Mouse (Mus musculus): ENCODE measurements around the gene Fam186a. TPM values are rescaled to one million over a fixed set of nuclear protein-coding genes. Genes with fewer than 3 reads are reported as not detected.
"Not testable (repeated sequence)": the region's sequence is repeated elsewhere in the genome, so short reads cannot be mapped to it uniquely, and the experiment has no call there.

Fam186a gene
- polyA plus RNA-seq, 1 experiment from 2014 or later, result not detected

- not testable (repeated sequence) for H3K27me3 ChIP-seq (ENCODE audit: control insufficient read depth, insufficient read depth, low read depth, low read length); H3K4me2 ChIP-seq (ENCODE audit: low read length); H3K4me3 ChIP-seq (ENCODE audit: low read depth, low read length); H3K27ac ChIP-seq (ENCODE audit: low read length); ATAC-seq; H3K9me3 ChIP-seq (replicated peaks; ENCODE audit: control insufficient read depth, low read length, poor library complexity, severe bottlenecking); H3K9ac ChIP-seq (ENCODE audit: low read depth, low read length); H3K36me3 ChIP-seq (ENCODE audit: control insufficient read depth, insufficient read depth, low read length); H3K4me1 ChIP-seq (ENCODE audit: control insufficient read depth, insufficient read depth, low read length)
- WGBS, result 45% methylated on average over 14 of the region's 14 CpGs
These were observed 57.4 kb downstream of the Fam186a start for GRCm38 (mm10) chr15:99909339-99909996.

GRCm38 (mm10) chr15:99907514-99907913 is 59.3 kb downstream of the Fam186a start:
- ATAC-seq, result no peak
- no peaks in the 10 kb centered on the region; the same call in 1 of the 2 replicates for H3K4me1 ChIP-seq (ENCODE audit: control insufficient read depth, insufficient read depth, low read length)
- no peak overlapping the region for H3K4me3 ChIP-seq (ENCODE audit: low read depth, low read length)
- no peak overlapping the region for H3K27ac ChIP-seq (ENCODE audit: low read length)
- H3K36me3 ChIP-seq (ENCODE audit: control insufficient read depth, insufficient read depth, low read length), result no peaks in the 10 kb centered on the region
- no peak overlapping the region for H3K4me2 ChIP-seq (ENCODE audit: low read length)
- no peaks in the 10 kb centered on the region for H3K27me3 ChIP-seq (ENCODE audit: control insufficient read depth, insufficient read depth, low read depth, low read length)
- no peak overlapping the region for H3K9ac ChIP-seq (ENCODE audit: low read depth, low read length)
- no peaks in the 10 kb centered on the region for H3K9me3 ChIP-seq (replicated peaks; ENCODE audit: control insufficient read depth, low read length, poor library complexity, severe bottlenecking)
- 86% methylated on average over 1 of the region's 1 CpGs for WGBS

GRCm38 (mm10) chr15:99907041-99907440 is 59.8 kb downstream of the Fam186a start:
- no peaks in the 10 kb centered on the region; the same call in 1 of the 2 replicates for H3K4me1 ChIP-seq (ENCODE audit: control insufficient read depth, insufficient read depth, low read length)
- 86% methylated on average over 4 of the region's 4 CpGs for WGBS
- H3K4me2 ChIP-seq (ENCODE audit: low read length), result no peak overlapping the region
- H3K36me3 ChIP-seq (ENCODE audit: control insufficient read depth, insufficient read depth, low read length), result no peaks in the 10 kb centered on the region
- H3K27ac ChIP-seq (ENCODE audit: low read length), result no peak overlapping the region
- no peaks in the 10 kb centered on the region for H3K27me3 ChIP-seq (ENCODE audit: control insufficient read depth, insufficient read depth, low read depth, low read length)
- no peak overlapping the region for H3K4me3 ChIP-seq (ENCODE audit: low read depth, low read length)
- no peak overlapping the region for H3K9ac ChIP-seq (ENCODE audit: low read depth, low read length)
- no peaks in the 10 kb centered on the region for H3K9me3 ChIP-seq (replicated peaks; ENCODE audit: control insufficient read depth, low read length, poor library complexity, severe bottlenecking)
- ATAC-seq, result no peak

GRCm38 (mm10) chr15:99904841-99905240 is 62.0 kb downstream of the Fam186a start:
- WGBS, result 75% methylated on average over 9 of the region's 9 CpGs

GRCm38 (mm10) chr15:99904333-99904732 is 62.5 kb downstream of the Fam186a start:
- Histone ChIP-seq H3K27ac (ENCODE audit: low read length) (no peak overlapping the region; the same call in 1 of the 2 replicates), H3K9ac (ENCODE audit: low read depth, low read length) (peak overlapping the region; percentile 30; the same call in 1 of the 2 replicates), H3K4me1 (ENCODE audit: control insufficient read depth, insufficient read depth, low read length) (no peaks in the 10 kb centered on the region; the same call in 1 of the 2 replicates)

More at GRCm38 (mm10) chr15:99904841-99905240, 62.0 kb downstream of the Fam186a start:
- H3K36me3 ChIP-seq (ENCODE audit: control insufficient read depth, insufficient read depth, low read length), result no peaks in the 10 kb centered on the region
- no peaks in the 10 kb centered on the region for H3K9me3 ChIP-seq (replicated peaks; ENCODE audit: control insufficient read depth, low read length, poor library complexity, severe bottlenecking)
- H3K4me2 ChIP-seq (ENCODE audit: low read length), result no peak overlapping the region
- no peak overlapping the region for H3K9ac ChIP-seq (ENCODE audit: low read depth, low read length)
- H3K27me3 ChIP-seq (ENCODE audit: control insufficient read depth, insufficient read depth, low read depth, low read length), result no peaks in the 10 kb centered on the region
- H3K4me3 ChIP-seq (ENCODE audit: low read depth, low read length), result no peak overlapping the region
- no peaks in the 10 kb centered on the region; the same call in 1 of the 2 replicates for H3K4me1 ChIP-seq (ENCODE audit: control insufficient read depth, insufficient read depth, low read length)
- ATAC-seq, result no peak
- no peak overlapping the region for H3K27ac ChIP-seq (ENCODE audit: low read length)

GRCm38 (mm10) chr15:99903227-99903626 is 63.6 kb downstream of the Fam186a start:
- WGBS, result 89% methylated on average over 5 of the region's 5 CpGs
- no peak overlapping the region for H3K4me2 ChIP-seq (ENCODE audit: low read length)
- no peak overlapping the region for H3K9ac ChIP-seq (ENCODE audit: low read depth, low read length)
- no peak overlapping the region for H3K4me3 ChIP-seq (ENCODE audit: low read depth, low read length)
- ATAC-seq, result no peak
- H3K27me3 ChIP-seq (ENCODE audit: control insufficient read depth, insufficient read depth, low read depth, low read length), result no peaks in the 10 kb centered on the region
- no peaks in the 10 kb centered on the region for H3K36me3 ChIP-seq (ENCODE audit: control insufficient read depth, insufficient read depth, low read length)
- no peak overlapping the region for H3K27ac ChIP-seq (ENCODE audit: low read length)
- H3K4me1 ChIP-seq (ENCODE audit: control insufficient read depth, insufficient read depth, low read length), result no peaks in the 10 kb centered on the region; the same call in 1 of the 2 replicates
- H3K9me3 ChIP-seq (replicated peaks; ENCODE audit: control insufficient read depth, low read length, poor library complexity, severe bottlenecking), result no peaks in the 10 kb centered on the region

More at GRCm38 (mm10) chr15:99904333-99904732, 62.5 kb downstream of the Fam186a start:
- WGBS, result 10% methylated on average over 4 of the region's 4 CpGs
- peak; percentile 85; the same call in 1 of the 2 replicates for ATAC-seq
- Histone ChIP-seq H3K36me3 (ENCODE audit: control insufficient read depth, insufficient read depth, low read length) (no peaks in the 10 kb centered on the region), H3K4me3 (ENCODE audit: low read depth, low read length) (no peak overlapping the region), H3K4me2 (ENCODE audit: low read length) (no peak overlapping the region), H3K9me3 (replicated peaks; ENCODE audit: control insufficient read depth, low read length, poor library complexity, severe bottlenecking) (no peaks in the 10 kb centered on the region), H3K27me3 (ENCODE audit: control insufficient read depth, insufficient read depth, low read depth, low read length) (no peaks in the 10 kb centered on the region)

- no peaks in the 10 kb centered on the region for H3K9me3 ChIP-seq (replicated peaks; ENCODE audit: control insufficient read depth, low read length, poor library complexity, severe bottlenecking)
- H3K36me3 ChIP-seq (ENCODE audit: control insufficient read depth, insufficient read depth, low read length), result no peaks in the 10 kb centered on the region
- 88% methylated on average over 5 of the region's 5 CpGs for WGBS
- H3K9ac ChIP-seq (ENCODE audit: low read depth, low read length), result no peak overlapping the region
- no peaks in the 10 kb centered on the region for H3K27me3 ChIP-seq (ENCODE audit: control insufficient read depth, insufficient read depth, low read depth, low read length)
- ATAC-seq, result no peak
- no peak overlapping the region for H3K4me3 ChIP-seq (ENCODE audit: low read depth, low read length)
- no peak overlapping the region for H3K4me2 ChIP-seq (ENCODE audit: low read length)
- H3K4me1 ChIP-seq (ENCODE audit: control insufficient read depth, insufficient read depth, low read length), result no peaks in the 10 kb centered on the region; the same call in 1 of the 2 replicates
- H3K27ac ChIP-seq (ENCODE audit: low read length), result no peak overlapping the region
These were observed 64.1 kb downstream of the Fam186a start for GRCm38 (mm10) chr15:99902786-99903185.

- Histone ChIP-seq H3K36me3 (ENCODE audit: control insufficient read depth, insufficient read depth, low read length) (no peaks in the 10 kb centered on the region), H3K27ac (ENCODE audit: low read length) (no peak overlapping the region), H3K9ac (ENCODE audit: low read depth, low read length) (no peak overlapping the region), H3K4me1 (ENCODE audit: control insufficient read depth, insufficient read depth, low read length) (no peaks in the 10 kb centered on the region), H3K4me2 (ENCODE audit: low read length) (no peak overlapping the region), H3K27me3 (ENCODE audit: control insufficient read depth, insufficient read depth, low read depth, low read length) (no peaks in the 10 kb centered on the region), H3K4me3 (ENCODE audit: low read depth, low read length) (no peak overlapping the region), H3K9me3 (replicated peaks; ENCODE audit: control insufficient read depth, low read length, poor library complexity, severe bottlenecking) (no peaks in the 10 kb centered on the region)
- no peak for ATAC-seq
These were observed 70.2 kb downstream of the Fam186a start for GRCm38 (mm10) chr15:99896621-99897020.

- Histone ChIP-seq H3K36me3 (ENCODE audit: control insufficient read depth, insufficient read depth, low read length) (no peaks in the 10 kb centered on the region), H3K4me1 (ENCODE audit: control insufficient read depth, insufficient read depth, low read length) (no peaks in the 10 kb centered on the region), H3K27me3 (ENCODE audit: control insufficient read depth, insufficient read depth, low read depth, low read length) (no peaks in the 10 kb centered on the region), H3K27ac (ENCODE audit: low read length) (no peak overlapping the region), H3K9me3 (replicated peaks; ENCODE audit: control insufficient read depth, low read length, poor library complexity, severe bottlenecking) (no peaks in the 10 kb centered on the region), H3K4me3 (ENCODE audit: low read depth, low read length) (no peak overlapping the region), H3K4me2 (ENCODE audit: low read length) (no peak overlapping the region), H3K9ac (ENCODE audit: low read depth, low read length) (no peak overlapping the region)
- WGBS, result 82% methylated on average over 3 of the region's 3 CpGs
- no peak for ATAC-seq
These were observed 75.5 kb downstream of the Fam186a start for GRCm38 (mm10) chr15:99891355-99891754.
